Mouse (Mus musculus) heart, postnatal 10 days (tissue): ENCODE results near the gene Akr1cl. TPM values are rescaled to one million over a fixed set of nuclear protein-coding genes. Genes with fewer than 3 reads are reported as not detected.

Experiments
- DNase-seq, 2 experiments: peaks; one replicate each; pipeline ENCODE4 v3.0.0; 2021
- intact Hi-C: fragments of 180-260 bp; cut with DNase I; formaldehyde crosslinking; loops from one replicate; pipeline ENCODE4 v1.15.1; 2025
- total RNA-seq, 2 experiments: library from RNA; stranded (reverse); gene quantifications; 2 replicates each; pipeline ENCODE4 v1.2.3; 2021

Akr1cl gene
- total RNA-seq, 2 experiments from 2014 or later, result 0.30 to 0.38 TPM

DNA sequence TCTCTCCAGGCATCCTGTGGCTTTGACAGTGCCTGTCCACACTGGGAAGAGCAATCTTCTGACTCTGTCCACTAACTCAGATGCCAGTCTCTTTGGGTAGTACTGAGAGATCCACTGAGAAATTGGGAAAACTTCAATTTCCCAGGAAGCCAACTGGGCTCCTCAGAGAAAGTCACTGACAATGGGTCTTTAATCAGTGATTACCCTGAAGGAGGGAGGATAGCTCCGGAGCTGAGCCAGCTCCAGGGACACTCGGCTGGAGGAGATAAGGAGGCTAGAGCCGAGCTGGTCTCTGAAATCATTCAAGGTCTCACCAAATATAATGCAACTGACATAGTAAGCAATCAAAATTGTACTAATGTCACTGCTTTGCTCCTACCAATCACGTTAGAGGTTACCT is 28.0 kb downstream of the Akr1cl start:
- intact Hi-C loops, result no loop called here
- DNase-seq, result no peak

DNA sequence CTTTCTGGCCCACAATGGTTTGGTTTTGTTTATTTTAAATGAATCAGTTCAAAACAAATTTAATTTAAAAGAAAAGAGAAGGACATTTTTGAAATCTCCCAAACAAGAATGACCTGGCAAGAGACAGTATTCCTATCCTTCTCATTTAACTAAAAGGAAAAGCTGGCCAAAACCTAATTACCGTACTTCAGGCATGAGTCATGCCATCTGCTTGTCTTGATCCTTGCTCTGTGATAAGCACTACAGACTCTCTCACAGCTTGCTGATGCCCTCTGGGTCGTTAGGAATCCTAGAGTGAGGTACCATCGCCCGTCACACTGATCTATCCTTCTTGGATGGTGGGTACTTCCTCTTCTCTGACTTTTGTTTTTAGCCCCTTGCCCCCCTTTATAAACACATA is 39.4 kb downstream of the Akr1cl start:
- no peak for DNase-seq
- intact Hi-C loops, result no loop called here

DNA sequence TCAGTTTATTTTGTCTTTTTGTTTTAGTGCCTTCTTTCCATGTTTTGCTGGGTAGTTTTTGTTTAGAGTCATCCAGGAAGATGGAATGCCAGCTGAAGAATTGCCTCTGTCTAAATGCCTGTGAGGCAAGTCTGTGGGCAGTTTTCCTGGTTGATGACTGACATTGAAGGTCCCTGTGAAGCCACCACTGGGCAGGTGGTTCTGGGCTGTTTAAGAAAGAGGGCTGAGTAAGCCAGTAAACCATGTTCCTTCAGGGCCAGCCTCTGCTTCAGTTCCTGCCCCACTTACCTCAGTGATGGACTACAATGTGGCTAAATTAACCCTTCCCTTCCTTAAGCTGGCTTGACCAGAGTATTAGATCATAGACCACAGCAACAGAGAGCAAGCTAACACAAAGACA is 44.4 kb downstream of the Akr1cl start:
- intact Hi-C loops, result loop anchor here (10.0 kb wide), 1 partner anchor 363 kb away; no protein-coding TSS in a partner anchor

DNA sequence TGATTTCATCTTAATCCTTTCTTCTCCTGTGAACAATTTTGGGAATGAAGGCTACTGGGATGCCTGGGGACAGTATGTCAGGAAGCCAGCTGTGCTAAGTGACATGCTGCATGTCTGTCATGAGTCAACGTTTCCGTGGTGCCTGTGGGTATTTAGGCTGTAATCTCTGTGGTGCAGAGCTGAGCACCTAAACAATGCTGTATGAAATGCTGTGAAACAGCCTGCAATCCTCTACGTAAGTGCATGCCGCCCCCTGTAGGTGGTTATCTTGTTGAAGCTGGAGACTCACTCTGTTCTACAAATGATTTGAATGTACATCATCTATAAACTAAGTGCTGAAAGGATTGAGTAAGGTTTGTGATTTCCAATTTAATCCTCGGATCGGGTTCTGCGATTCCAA is 46.4 kb downstream of the Akr1cl start:
- intact Hi-C loops, result loop anchor here (10.0 kb wide), 1 partner anchor 361 kb away; no protein-coding TSS in a partner anchor
- DNase-seq, result peak; percentile 49 to 69

More for the DNA sequence above, 44.4 kb downstream of the Akr1cl start:
- DNase-seq, result no peak

DNA sequence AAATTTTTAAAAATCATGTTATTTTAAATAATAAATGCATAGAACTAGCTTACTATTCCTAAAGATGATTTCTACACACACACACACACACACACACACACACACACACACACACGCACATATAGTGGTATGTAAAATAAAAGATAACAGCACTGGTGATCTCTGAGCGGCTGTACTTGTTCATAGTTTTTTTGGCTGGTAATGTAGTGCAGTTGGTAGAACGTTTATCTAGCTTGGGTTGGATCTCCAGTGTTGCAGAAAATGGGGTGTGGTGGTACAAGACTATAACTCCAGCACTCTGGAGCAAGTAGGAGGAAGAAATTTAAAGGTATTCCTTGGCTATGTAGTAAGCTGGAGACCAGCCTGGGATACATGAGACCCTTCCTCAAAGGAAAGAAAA is 49.3 kb downstream of the Akr1cl start:
- intact Hi-C loops, result loop anchor here (10.0 kb wide), 1 partner anchor 358 kb away; no protein-coding TSS in a partner anchor
- no peak for DNase-seq

DNA sequence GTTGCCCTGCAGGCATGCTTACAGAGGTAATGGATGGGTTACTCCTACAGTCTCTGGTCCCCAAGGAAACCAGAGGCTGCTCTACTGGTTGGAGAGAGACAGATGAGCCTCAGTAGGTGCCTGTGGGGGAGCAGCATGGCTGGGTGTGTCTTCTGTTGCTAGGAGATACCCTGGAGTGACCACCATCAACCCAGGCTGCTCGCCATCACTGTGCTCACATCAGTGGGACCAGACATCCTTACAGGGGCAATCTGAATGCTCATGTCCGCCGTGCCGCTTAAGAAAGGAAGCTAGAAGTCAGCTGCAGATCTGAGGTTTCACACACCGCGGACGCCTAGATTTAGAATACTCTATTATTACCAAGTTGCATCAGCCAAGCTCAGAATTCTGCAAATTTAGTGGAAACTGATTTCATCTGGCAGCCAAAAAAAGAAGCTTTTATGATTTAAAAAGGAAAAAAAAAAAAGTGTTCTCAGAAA is 54.2 kb downstream of the Akr1cl start:
- intact Hi-C loops, result no loop called here
- DNase-seq, result no peak

DNA sequence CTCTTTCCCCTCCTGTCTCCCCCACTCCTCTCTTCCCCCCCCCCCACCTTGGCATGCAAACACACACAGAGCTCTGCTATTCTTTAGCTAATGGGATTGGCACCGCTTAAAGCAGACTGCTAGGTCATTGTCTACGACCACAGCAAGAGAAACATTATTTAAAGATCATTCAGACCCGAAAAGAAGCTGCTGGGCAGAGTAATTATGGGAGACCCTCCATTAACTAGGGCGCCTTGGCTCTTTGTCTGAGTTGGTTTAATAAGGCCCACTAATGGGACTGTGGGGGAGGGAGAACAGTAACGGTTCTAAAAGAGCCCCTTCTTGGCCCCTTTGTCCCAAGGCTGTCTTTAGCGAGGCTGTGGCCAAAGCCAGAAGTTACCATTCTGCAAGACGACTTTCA is 57.2 kb downstream of the Akr1cl start:
- DNase-seq, result no peak
- intact Hi-C loops, result no loop called here

DNA sequence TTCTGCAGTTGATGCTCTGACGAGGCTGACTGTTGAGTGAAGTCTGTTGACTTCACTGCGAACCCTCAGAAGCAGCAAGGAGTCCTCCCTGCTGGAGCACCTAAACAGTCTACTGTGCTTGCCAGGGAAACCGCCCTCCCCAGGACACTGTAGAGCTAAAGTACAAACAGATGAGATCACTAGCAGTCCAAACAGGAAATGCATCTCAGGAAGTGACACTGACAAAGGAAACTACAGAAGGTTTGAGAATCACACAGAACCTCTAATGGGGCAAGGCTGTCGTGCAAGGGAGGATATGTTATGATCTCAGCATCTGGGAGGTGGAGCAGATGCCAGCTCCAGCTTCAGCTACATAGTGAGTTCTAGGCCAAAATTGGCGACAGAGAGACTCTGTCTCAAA is 61.9 kb downstream of the Akr1cl start:
- DNase-seq, result no peak
- intact Hi-C loops, result no loop called here

Other genes with a start within 250 kb of the Akr1cl start
- gene Plekhm3, start 75.9 kb downstream of the Akr1cl start, total RNA-seq, result 10 to 100 TPM in 1 of 2 experiments, 1 to 10 TPM in 1; 8.8 to 10.7 TPM
- not detected for gene Cryge, start 18.4 kb upstream of the Akr1cl start, total RNA-seq
- gene Crygd, start 30.7 kb upstream of the Akr1cl start, total RNA-seq, result not detected
- gene Crygc, start 40.9 kb upstream of the Akr1cl start, total RNA-seq, result not detected
- gene Crygb, start 49.5 kb upstream of the Akr1cl start, total RNA-seq, result not detected
- not detected for gene Cryga, start 70.6 kb upstream of the Akr1cl start, total RNA-seq
- not detected for gene Gm28845, start 86.8 kb upstream of the Akr1cl start, total RNA-seq
- not detected for gene D630023F18Rik, start 90.5 kb upstream of the Akr1cl start, total RNA-seq
- 10 to 100 TPM; 48.1 to 51.8 TPM for gene Idh1, start 153.7 kb upstream of the Akr1cl start, total RNA-seq
- gene Pikfyve, start 153.9 kb upstream of the Akr1cl start, total RNA-seq, result 10 to 100 TPM; 15.3 to 17.3 TPM
- gene Pth2r, start 249.3 kb upstream of the Akr1cl start, total RNA-seq, result not detected